Mouse (Mus musculus) ovary, adult 18-20 months (tissue): ENCODE measurements around the gene Cpn2.
A peak's percentile ranks its signal among the peaks of the same experiment; 100 is the strongest.

Experiments used
- DNase-seq: peaks from one replicate; pipeline ENCODE4 v3.0.0; 2022; ENCODE audit warnings: low spot score, mixed read lengths

Gene Cpn2

GRCm38 (mm10) chr16:30238791-30239190 is 28.5 kb downstream of the Cpn2 start:
- DNase-seq: no peak

- peak; percentile 67 for DNase-seq
These were observed 31.1 kb downstream of the Cpn2 start for GRCm38 (mm10) chr16:30236091-30236699.

DNA sequence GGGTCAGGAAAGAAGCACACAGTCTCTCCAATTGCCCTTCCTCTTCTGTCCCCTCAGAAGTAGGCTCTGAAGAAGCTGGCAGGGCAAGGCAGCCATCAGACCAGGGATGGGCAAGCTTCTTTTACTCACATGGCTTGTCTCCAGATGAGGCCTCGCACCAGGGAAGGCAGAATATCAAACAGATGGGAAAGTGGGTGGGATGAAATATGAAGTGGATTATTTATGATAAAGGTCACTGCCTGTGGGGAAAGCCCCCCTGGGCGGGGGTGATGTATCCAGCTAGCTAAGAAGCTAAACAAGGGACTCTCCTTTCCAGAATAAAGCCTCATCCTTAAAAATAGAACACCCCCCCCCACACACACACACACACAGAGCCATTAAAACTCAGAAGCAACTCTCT is 31.7 kb downstream of the Cpn2 start:
- DNase-seq: no peak

- DNase-seq: no peak
These were observed 32.4 kb downstream of the Cpn2 start for GRCm38 (mm10) chr16:30234636-30235546.

DNA sequence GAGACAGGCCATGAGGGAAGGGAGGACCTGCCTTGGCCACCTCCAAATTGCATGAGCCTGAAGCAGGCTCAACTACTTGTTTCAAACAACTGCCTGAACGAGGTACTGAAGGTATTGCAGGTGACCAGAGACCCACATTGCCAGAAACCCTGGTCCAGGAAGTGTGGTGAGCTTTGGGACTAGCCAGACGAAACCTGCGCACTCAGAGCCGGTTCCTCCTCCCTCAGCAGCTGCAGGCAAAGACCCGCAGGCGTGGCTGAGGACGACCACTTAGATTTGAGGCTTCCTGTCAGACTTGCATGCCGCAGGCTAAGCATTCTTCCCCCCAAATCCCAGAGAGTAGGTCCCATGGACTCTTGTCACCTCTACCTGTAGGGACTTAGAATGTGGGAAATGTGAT is 33.2 kb downstream of the Cpn2 start:
- DNase-seq: no peak

- DNase-seq: no peak
These were observed 35.3 kb downstream of the Cpn2 start for GRCm38 (mm10) chr16:30231882-30232604.

- DNase-seq: no peak
These were observed 39.9 kb downstream of the Cpn2 start for GRCm38 (mm10) chr16:30227352-30227751.

DNA sequence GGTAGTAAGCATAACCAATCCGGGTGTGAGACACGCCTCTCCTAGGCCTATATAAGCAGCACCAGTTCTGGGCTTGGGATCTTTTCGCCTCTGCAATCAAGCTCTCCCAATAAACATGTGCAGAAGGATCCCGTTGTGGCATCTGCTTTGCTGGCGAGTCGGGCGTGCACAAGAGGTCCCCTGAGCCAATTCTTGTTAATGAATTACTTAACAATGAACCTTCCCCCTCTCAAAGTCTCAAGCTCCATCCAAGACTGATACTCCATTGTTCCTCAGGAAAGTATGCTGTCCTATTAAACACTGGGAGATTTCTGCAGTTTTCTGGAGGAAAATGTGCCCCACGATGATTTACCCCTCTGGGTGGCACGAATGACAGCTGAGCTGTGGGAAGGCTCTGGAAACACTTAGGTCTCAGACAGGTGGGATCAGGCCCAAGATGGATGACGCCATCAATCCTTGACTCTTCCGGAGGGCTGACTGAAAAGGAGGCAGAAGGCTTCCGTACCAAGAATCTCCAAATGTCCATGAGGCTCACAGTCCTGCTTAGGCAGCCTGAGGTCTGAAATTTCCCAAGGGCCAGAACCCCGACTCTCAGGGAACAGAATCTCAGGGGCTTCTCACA is 46.0 kb downstream of the Cpn2 start:
- DNase-seq: no peak

GRCm38 (mm10) chr16:30215811-30216210 is 51.5 kb downstream of the Cpn2 start:
- DNase-seq: peak; percentile 25

GRCm38 (mm10) chr16:30213644-30214043 is 53.7 kb downstream of the Cpn2 start:
- DNase-seq: no peak

DNA sequence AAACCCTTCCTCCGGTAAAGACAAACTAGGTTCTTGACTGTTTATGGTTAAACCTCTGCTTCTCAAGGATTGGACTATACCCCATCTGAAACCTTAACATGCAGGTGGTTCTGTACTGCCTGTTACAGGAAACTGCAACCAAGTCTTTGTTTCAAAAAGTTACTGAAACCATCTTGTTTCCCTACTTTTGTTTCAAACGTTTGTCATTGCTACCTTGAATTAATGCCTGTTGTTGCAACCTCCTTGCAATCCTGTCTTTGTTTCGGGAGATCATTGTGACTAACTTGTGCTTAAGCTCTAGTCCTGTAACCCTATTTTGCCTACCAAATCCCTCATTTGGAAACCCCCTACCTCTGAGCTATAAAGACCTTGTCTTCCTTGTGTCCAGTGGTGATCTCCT is 55.3 kb downstream of the Cpn2 start:
- no peak for DNase-seq

GRCm38 (mm10) chr16:30209264-30209663 is 58.0 kb downstream of the Cpn2 start:
- no peak for DNase-seq

GRCm38 (mm10) chr16:30207991-30208390 is 59.3 kb downstream of the Cpn2 start:
- no peak for DNase-seq

DNA sequence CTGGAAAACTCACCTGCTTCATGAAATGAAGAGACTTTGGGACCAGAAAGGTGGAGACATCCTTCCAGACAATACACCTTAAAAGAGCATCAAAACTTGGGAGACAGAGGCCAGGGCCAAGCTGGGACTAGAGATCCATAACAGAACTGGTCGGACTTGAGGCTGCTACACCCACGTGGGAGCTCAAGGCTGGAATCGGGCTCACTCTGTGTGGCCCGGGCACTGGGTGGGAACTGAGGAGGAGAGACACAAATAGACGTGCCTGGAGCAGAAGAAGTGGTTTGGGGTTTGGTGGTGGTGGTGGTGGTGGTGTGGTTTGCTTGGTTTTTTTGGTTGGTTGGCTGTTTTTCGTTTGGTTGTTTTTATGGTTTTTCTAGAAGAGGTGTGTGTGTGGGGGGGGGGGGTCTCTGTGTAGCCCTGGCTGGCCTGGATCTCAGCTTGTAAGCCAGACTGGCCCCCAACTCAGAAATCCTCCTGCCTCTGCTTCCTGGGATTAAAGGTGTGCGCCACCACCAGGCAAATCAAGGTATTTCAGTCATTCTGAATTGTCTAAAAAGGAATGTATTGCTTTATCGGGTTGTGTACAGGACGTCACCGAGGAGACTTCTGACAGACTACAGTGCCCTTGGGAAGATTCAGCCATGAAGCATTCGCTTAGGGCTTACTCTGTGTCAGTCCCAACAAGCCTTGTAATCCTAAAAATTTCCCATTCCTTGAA is 60.0 kb downstream of the Cpn2 start:
- DNase-seq: no peak
